Mouse (Mus musculus) adrenal gland, adult 10 weeks (tissue): ENCODE data around the gene Lrrc7. TPM values are rescaled to one million over a fixed set of nuclear protein-coding genes. Genes with fewer than 3 reads are reported as not detected.

Experiments
- polyA plus RNA-seq: library from polyadenylated mRNA; stranded (reverse); fragments of 350-450 nt; fragmentation: Illumina TruSeq; extraction: RNeasy Lipid Tissue Mini Kit (QIAGEN cat#74804); gene quantifications from one replicate; pipeline ENCODE4 v1.2.3, GENCODE M21; 2014; ENCODE audit warnings: low read depth, low replicate concordance

The Lrrc7 gene
- 0.12 TPM for polyA plus RNA-seq

DNA sequence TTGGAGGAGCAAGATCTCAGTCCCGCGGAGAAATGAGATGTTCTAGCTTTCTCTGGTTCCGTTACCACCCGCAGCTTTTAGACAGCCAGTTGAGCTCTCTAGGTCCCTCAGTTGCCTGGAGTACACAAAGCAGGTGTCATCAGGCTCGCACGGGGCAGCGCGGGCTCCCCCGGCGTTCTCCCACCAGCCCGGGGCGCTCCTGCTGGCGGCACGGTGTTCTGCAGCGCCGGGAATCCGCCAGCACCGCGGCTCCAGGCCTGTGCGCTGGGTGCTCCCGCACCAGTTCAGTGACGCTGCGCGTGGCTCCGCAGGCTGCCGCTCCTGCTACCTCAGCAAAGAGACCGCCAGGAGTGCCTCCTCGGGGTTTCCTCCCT is at the start of gene Lrrc7:
Gene Lrrc7 (minus strand): TSS at position 235 of the 374 bp plus-strand sequence.

DNA sequence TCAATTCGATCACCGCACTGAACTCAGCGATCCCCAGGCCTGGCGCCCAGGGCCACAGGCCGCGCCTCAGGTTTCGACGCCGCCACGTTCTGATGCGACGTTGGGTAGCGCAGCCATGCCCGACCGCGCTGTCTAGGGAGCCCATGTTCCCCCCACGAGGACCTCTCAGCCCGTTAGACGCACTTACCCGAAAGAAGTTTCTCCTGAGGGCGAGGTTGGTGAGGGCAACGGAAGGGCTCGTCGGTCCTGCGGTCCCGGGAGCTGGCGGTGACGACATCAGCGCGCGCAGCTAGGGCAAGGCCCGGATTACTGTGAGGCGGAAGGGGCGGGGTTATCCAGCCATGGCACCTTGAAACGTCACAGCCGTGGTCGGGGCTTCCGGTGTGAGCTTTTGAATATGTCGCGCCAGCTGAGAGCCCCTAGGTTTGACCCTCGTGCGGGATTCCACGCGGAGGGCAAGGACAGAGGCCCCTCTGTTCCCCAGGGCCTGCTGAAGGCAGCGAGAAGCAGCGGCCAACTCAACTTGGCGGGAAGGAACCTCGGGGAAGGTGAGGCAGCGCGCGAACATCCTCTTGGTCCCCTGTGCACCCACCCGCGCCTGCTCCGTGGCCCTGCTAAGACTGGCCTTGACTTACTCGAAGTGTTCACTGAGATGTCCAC is 525.6 kb downstream of the Lrrc7 start, which contains the start of the genes Srsf11 and Lrrc40:
Gene Srsf11 (minus strand): TSS at position 311 of the 660 bp plus-strand sequence.
Gene Lrrc40 (plus strand): TSS at position 334 of the 660 bp plus-strand sequence.

